Mouse (Mus musculus): Measurements from ENCODE around the gene Rerg.

- no peak for TF ChIP-seq POLR2A (IDR thresholded peaks at IDR 0.05; ENCODE audit: insufficient read length, low read depth)
- TF ChIP-seq CEBPB (IDR thresholded peaks at IDR 0.05; ENCODE audit: insufficient read depth, poor library complexity, severe bottlenecking) = no peak
- TF ChIP-seq E2F4 (IDR thresholded peaks at IDR 0.05; ENCODE audit: insufficient read depth) = no peak
Observed at GRCm38 (mm10) chr6:137029931-137030610, 140.2 kb downstream of the Rerg start.
